Mouse (Mus musculus): ENCODE data around the gene Lsm10. TPM values are rescaled to one million over a fixed set of nuclear protein-coding genes. Genes with fewer than 3 reads are reported as not detected.
A peak's percentile ranks its signal among the peaks of the same experiment; 100 is the strongest.

Gene Lsm10
- polyA plus RNA-seq, 1 experiment from 2014 or later = 36.3 TPM

DNA sequence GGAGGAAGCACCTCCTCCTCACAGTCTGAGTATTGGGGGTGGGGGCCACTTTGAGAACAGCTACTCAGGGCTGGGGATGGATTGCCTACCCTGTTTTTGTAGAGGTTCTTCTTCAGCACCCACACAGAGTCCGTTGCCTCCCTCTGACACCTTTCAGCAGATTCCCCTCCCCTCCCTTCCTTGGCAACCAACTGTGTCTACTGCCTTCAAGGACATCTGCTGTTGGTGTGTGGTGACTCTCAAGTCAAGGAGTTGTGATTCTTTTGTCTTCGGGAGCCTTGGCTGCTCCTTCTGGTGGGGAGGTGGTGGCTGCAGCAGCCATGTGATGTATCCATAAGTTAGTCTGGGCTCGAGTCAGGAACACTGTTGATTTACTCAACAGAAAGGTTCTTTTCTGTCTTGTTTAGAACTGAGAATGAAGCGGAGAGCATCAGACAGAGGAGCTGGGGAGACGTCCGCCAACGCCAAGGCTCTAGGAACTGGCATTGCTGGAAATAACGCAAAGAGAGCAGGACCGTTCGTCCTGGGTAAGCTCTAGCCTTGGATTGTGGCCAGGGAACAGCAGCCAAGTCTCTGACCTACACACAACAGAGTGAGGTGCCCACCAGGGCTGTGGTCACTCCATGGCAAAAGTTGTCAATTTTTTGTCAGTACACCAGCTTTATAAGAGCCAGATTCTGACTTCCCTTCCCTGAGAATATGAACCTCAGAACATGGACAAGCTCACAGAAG is 27.1 kb downstream of the Lsm10 start:
- Histone ChIP-seq H3K9me3 (replicated peaks) (0 out of 2 replicates have a peak, but pooled peaks cover 6% of the 10 kb centered on the region), H3K4me1 (replicated peaks) (peaks cover 8% of the 10 kb centered on the region), H3K27ac (ENCODE audit: poor library complexity, severe bottlenecking) (no peak overlapping the region), H3K27me3 (replicated peaks) (no peaks in the 10 kb centered on the region), H3K9ac (no peak overlapping the region), H3K4me2 (no peak overlapping the region), H3K4me3 (no peak overlapping the region), H3K36me3 (peaks cover 71% of the 10 kb centered on the region)
- ATAC-seq (ENCODE audit: insufficient number of reproducible peaks, low FRiP score) = no peak
- WGBS = 75% methylated on average over 10 of the region's 10 CpGs

DNA sequence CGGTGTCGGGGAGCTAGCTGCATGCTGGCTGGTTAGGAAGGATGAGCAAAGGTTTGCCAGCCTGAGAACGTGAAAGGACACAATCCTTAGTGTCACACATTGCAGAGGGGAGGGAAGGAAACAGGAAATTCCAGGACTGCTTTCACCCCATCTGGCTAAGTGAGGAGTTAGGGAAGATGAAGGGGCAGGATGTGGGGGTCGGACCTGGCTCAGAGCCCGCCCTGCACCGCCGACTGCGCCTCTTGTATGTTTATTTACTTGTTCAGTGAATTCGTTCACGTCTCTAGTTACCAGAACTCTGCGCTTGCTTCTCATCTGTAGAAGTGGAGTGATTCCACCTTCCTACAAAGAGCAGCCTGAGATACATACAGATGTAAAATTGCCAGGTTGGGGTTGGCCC is 34.1 kb downstream of the Lsm10 start:
- Histone ChIP-seq H3K9me3 (replicated peaks) (no peaks in the 10 kb centered on the region), H3K4me1 (replicated peaks) (peaks cover 38% of the 10 kb centered on the region), H3K36me3 (peaks cover 77% of the 10 kb centered on the region), H3K27me3 (replicated peaks) (no peaks in the 10 kb centered on the region), H3K4me2 (peak overlapping the region; percentile 2; the same call in 1 of the 2 replicates), H3K4me3 (no peak overlapping the region), H3K27ac (ENCODE audit: poor library complexity, severe bottlenecking) (peak overlapping the region; percentile 75), H3K9ac (no peak overlapping the region)
- peak; percentile 49; the same call in 1 of the 2 replicates for ATAC-seq (ENCODE audit: insufficient number of reproducible peaks, low FRiP score)
- 51% methylated on average over 11 of the region's 11 CpGs for WGBS

- H3K4me1 ChIP-seq (replicated peaks) = peaks cover 38% of the 10 kb centered on the region
- no peak for ATAC-seq (ENCODE audit: insufficient number of reproducible peaks, low FRiP score)
- H3K4me3 ChIP-seq = no peak overlapping the region
- peak overlapping the region; percentile 56 for H3K27ac ChIP-seq (ENCODE audit: poor library complexity, severe bottlenecking)
- peaks cover 77% of the 10 kb centered on the region for H3K36me3 ChIP-seq
- H3K9ac ChIP-seq = no peak overlapping the region
- H3K9me3 ChIP-seq (replicated peaks) = 0 out of 2 replicates have a peak, but pooled peaks cover 3% of the 10 kb centered on the region
- H3K27me3 ChIP-seq (replicated peaks) = no peaks in the 10 kb centered on the region
- H3K4me2 ChIP-seq = no peak overlapping the region
- WGBS = 55% methylated on average over 10 of the region's 10 CpGs
Measured at GRCm38 (mm10) chr4:126131290-126132121, 35.1 kb downstream of the Lsm10 start.

DNA sequence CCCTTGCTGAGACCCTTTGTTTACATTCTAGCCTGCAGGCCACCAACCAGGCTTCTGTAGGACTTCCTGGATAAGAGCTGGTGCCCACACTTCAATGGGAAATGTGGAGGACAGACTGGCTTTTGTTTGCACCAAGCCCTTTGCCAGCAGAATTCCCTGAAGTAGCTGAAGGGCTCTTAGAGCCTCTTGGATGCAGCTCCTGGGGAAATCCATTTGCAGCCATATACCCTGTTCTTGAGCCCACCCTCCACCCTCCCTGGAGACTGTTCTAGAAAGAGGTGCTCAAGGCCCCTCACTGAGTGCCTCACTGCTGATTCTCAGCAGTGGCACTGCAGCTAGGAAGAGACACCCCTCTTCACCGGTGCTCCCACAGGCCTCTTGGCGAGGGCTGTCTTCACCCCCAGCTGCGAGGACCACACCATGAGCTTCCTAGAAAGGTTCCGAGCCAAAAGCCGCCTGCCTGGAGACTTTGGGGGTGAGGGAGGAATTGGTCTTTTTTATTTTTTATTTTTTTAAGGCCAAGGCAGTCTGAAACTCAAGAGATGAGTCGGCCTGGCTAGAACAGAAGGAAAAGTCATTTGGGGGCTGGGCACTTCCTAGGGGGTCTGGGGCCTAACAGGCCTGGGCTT is 36.3 kb downstream of the Lsm10 start:
- no peak for ATAC-seq (ENCODE audit: insufficient number of reproducible peaks, low FRiP score)
- Histone ChIP-seq H3K36me3 (peaks cover 76% of the 10 kb centered on the region), H3K4me3 (no peak overlapping the region), H3K9me3 (replicated peaks) (0 out of 2 replicates have a peak, but pooled peaks cover 3% of the 10 kb centered on the region), H3K4me2 (no peak overlapping the region), H3K27ac (ENCODE audit: poor library complexity, severe bottlenecking) (peak overlapping the region; percentile 56; the same call in 1 of the 2 replicates), H3K9ac (no peak overlapping the region), H3K4me1 (replicated peaks) (peaks cover 38% of the 10 kb centered on the region), H3K27me3 (replicated peaks) (no peaks in the 10 kb centered on the region)
- WGBS = 71% methylated on average over 6 of the region's 6 CpGs

- Histone ChIP-seq H3K36me3 (peaks cover 78% of the 10 kb centered on the region), H3K4me3 (no peak overlapping the region), H3K9ac (no peak overlapping the region), H3K4me2 (no peak overlapping the region), H3K4me1 (replicated peaks) (peaks cover 38% of the 10 kb centered on the region), H3K27me3 (replicated peaks) (no peaks in the 10 kb centered on the region), H3K9me3 (replicated peaks) (0 out of 2 replicates have a peak, but pooled peaks cover 3% of the 10 kb centered on the region), H3K27ac (ENCODE audit: poor library complexity, severe bottlenecking) (no peak overlapping the region)
- ATAC-seq (ENCODE audit: insufficient number of reproducible peaks, low FRiP score) = no peak
- WGBS = 93% methylated on average over 4 of the region's 4 CpGs
Measured at GRCm38 (mm10) chr4:126134236-126134635, 37.8 kb downstream of the Lsm10 start.

GRCm38 (mm10) chr4:126134639-126135038 is 38.2 kb downstream of the Lsm10 start:
- Histone ChIP-seq H3K4me3 (no peak overlapping the region), H3K4me2 (no peak overlapping the region), H3K27me3 (replicated peaks) (no peaks in the 10 kb centered on the region), H3K36me3 (peaks cover 78% of the 10 kb centered on the region), H3K4me1 (replicated peaks) (peaks cover 38% of the 10 kb centered on the region), H3K9me3 (replicated peaks) (0 out of 2 replicates have a peak, but pooled peaks cover 3% of the 10 kb centered on the region), H3K9ac (no peak overlapping the region), H3K27ac (ENCODE audit: poor library complexity, severe bottlenecking) (no peak overlapping the region)
- 80% methylated on average over 4 of the region's 4 CpGs for WGBS
- ATAC-seq (ENCODE audit: insufficient number of reproducible peaks, low FRiP score) = no peak

GRCm38 (mm10) chr4:126137773-126138172 is 41.4 kb downstream of the Lsm10 start:
- ATAC-seq (ENCODE audit: insufficient number of reproducible peaks, low FRiP score) = no peak
- H3K4me1 ChIP-seq (replicated peaks) = peaks cover 15% of the 10 kb centered on the region
- H3K4me3 ChIP-seq = no peak overlapping the region
- WGBS = 76% methylated on average over 4 of the region's 4 CpGs
- 0 out of 2 replicates have a peak, but pooled peaks cover 3% of the 10 kb centered on the region for H3K9me3 ChIP-seq (replicated peaks)
- peaks cover 66% of the 10 kb centered on the region for H3K36me3 ChIP-seq
- H3K9ac ChIP-seq = no peak overlapping the region
- H3K27me3 ChIP-seq (replicated peaks) = no peaks in the 10 kb centered on the region
- no peak overlapping the region for H3K27ac ChIP-seq (ENCODE audit: poor library complexity, severe bottlenecking)
- no peak overlapping the region for H3K4me2 ChIP-seq

- H3K27ac ChIP-seq (ENCODE audit: poor library complexity, severe bottlenecking) = peak overlapping the region; percentile 24
- peaks cover 7% of the 10 kb centered on the region; the same call in 1 of the 2 replicates for H3K9me3 ChIP-seq (replicated peaks)
- peaks cover 41% of the 10 kb centered on the region for H3K36me3 ChIP-seq
- H3K4me2 ChIP-seq = no peak overlapping the region
- 67% methylated on average over 5 of the region's 5 CpGs for WGBS
- peaks cover 14% of the 10 kb centered on the region for H3K4me1 ChIP-seq (replicated peaks)
- no peak for ATAC-seq (ENCODE audit: insufficient number of reproducible peaks, low FRiP score)
- H3K27me3 ChIP-seq (replicated peaks) = no peaks in the 10 kb centered on the region
- no peak overlapping the region for H3K4me3 ChIP-seq
- no peak overlapping the region for H3K9ac ChIP-seq
Measured at GRCm38 (mm10) chr4:126141021-126141420, 44.6 kb downstream of the Lsm10 start.

DNA sequence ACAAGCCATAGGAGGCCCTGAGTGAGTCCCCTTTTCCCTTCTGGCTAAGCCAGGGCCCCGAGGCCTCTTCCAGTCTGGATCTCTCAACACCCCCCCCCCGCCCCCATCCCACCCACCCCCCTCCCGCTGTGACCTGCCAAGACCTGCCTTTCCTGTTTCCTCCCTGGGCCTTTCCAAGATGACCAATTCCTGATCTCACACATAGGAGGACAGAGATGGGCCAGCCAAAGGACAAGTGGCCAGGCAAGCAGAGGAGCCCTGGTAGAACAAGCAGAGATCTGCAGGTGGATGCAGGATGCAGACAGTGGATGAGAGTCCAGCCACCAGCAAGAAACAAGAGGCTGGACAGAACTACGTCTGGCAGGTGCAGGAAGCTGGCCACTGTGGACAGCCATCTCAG is 49.0 kb downstream of the Lsm10 start:
- Histone ChIP-seq H3K9me3 (replicated peaks) (peaks cover 7% of the 10 kb centered on the region; the same call in 1 of the 2 replicates), H3K4me2 (no peak overlapping the region), H3K4me3 (no peak overlapping the region), H3K27me3 (replicated peaks) (peaks cover 13% of the 10 kb centered on the region; the same call in 1 of the 2 replicates), H3K27ac (ENCODE audit: poor library complexity, severe bottlenecking) (no peak overlapping the region), H3K36me3 (no peaks in the 10 kb centered on the region), H3K4me1 (replicated peaks) (peaks cover 38% of the 10 kb centered on the region), H3K9ac (0 out of 2 replicates have a peak overlapping the region, but pooled peaks have one; percentile 6)
- 29% methylated on average over 4 of the region's 4 CpGs for WGBS
- ATAC-seq (ENCODE audit: insufficient number of reproducible peaks, low FRiP score) = no peak

DNA sequence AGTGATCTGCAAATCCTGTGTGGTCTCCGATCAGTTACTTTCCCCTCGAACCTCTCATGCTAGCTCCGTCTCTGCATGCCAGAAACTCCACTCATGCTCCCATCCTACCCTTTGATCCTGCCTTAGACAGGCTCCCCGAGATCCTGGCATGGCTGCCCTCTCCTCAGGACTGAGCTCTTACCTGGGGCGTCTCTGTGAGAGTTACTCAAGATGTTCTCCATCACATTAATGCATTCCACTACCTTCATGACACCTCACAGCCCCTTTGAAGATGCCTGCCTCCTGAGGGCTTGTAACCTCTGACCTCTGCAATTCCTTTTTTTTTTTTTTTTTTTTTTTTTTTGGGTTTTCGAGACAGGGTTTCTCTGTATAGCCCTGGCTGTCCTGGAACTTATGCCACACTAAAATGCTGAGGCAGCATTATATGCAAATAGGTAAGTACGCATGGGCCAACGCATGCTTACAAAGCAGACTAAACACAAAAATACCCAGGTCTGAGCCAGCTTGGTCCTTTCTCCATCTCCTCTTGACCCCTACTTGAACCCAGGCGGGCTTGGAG is 50.6 kb downstream of the Lsm10 start:
- Histone ChIP-seq H3K9me3 (replicated peaks) (peaks cover 7% of the 10 kb centered on the region; the same call in 1 of the 2 replicates), H3K4me1 (replicated peaks) (peaks cover 52% of the 10 kb centered on the region), H3K27ac (ENCODE audit: poor library complexity, severe bottlenecking) (peak overlapping the region; percentile 88), H3K4me2 (peak overlapping the region; percentile 84), H3K4me3 (no peak overlapping the region), H3K36me3 (peaks cover 8% of the 10 kb centered on the region; the same call in 1 of the 2 replicates), H3K27me3 (replicated peaks) (peaks cover 13% of the 10 kb centered on the region), H3K9ac (no peak overlapping the region)
- ATAC-seq (ENCODE audit: insufficient number of reproducible peaks, low FRiP score) = no peak
- 38% methylated on average over 9 of the region's 9 CpGs for WGBS
